Mouse (Mus musculus): ENCODE measurements around the gene Susd6. TPM values are rescaled to one million over a fixed set of nuclear protein-coding genes. Genes with fewer than 3 reads are reported as not detected.

Gene Susd6
- total and polyA plus RNA-seq, 3 experiments: 7.8 to 11.0 (median 8.7) TPM

- TF ChIP-seq EP300 (IDR thresholded peaks at IDR 0.05; ENCODE audit: low read length): no peak
- TF ChIP-seq GABPA (IDR thresholded peaks at IDR 0.05; ENCODE audit: insufficient replicate concordance, low read depth, low read length): no peak
- TF ChIP-seq BHLHE40 (IDR thresholded peaks at IDR 0.05; ENCODE audit: low read depth, low read length): no peak
- no peak for TF ChIP-seq SMC3 (IDR thresholded peaks at IDR 0.05; ENCODE audit: low read depth, low read length)
- no peak for TF ChIP-seq RAD21 (IDR thresholded peaks at IDR 0.05; ENCODE audit: low read depth, low read length)
- no peak for TF ChIP-seq ZC3H11A (IDR thresholded peaks at IDR 0.05; ENCODE audit: low read depth, low read length)
- H3K27me3 ChIP-seq (replicated peaks): peaks cover 60% of the 10 kb centered on the region
- no peak for DNase-seq (ENCODE audit: extremely low read depth)
Measured at GRCm38 (mm10) chr12:80751556-80751955, 38.8 kb upstream of the Susd6 start.

GRCm38 (mm10) chr12:80757751-80758558 lies 32.4 kb upstream of the Susd6 start:
- dilution Hi-C loops (cut with MboI; ENCODE audit: extremely low pct_ligation_motif_present, extremely low pct_unique_long_range_greater_than_20kb, low sequenced_read_pairs): no loop called here
- no peak overlapping the region for H3K9ac ChIP-seq (ENCODE audit: insufficient read depth, low read depth)
- H3K4me3 ChIP-seq (replicated peaks in 1 of 3; ENCODE audit: low read depth in 2 of 3, low read length in 2 of 3, poor library complexity in 1 of 3): no peak overlapping the region

More at GRCm38 (mm10) chr12:80751556-80751955, 38.8 kb upstream of the Susd6 start:
- Histone ChIP-seq H3K36me3 (replicated peaks in 1 of 2; ENCODE audit: control insufficient read depth in 1 of 2, insufficient read depth in 1 of 2, low read length in 1 of 2) (no peaks in the 10 kb centered on the region), H3K9ac (ENCODE audit: insufficient read depth, low read depth) (no peak overlapping the region), H3K79me2 (replicated peaks; ENCODE audit: control insufficient read depth, extremely low read depth, insufficient read depth, poor library complexity, severe bottlenecking) (no peaks in the 10 kb centered on the region), H3K27ac (ENCODE audit: insufficient read depth, low read depth) (no peak overlapping the region), H3K4me1 (ENCODE audit: control insufficient read depth in 1 of 2, insufficient read depth in 2 of 2) (no peaks in the 10 kb centered on the region), H3K9me3 (replicated peaks; ENCODE audit: low read length) (no peaks in the 10 kb centered on the region), H3K4me3 (replicated peaks in 1 of 3; ENCODE audit: low read depth in 2 of 3, low read length in 2 of 3, poor library complexity in 1 of 3) (no peak overlapping the region), H3K4me2 (ENCODE audit: insufficient read depth, low read depth, poor library complexity, severe bottlenecking) (no peak overlapping the region)
- in situ Hi-C loops (cut with MboI; ENCODE audit: low pct_ligation_motif_present, low pct_unique_long_range_greater_than_20kb, low sequenced_read_pairs): no loop called here
- dilution Hi-C loops (cut with MboI; ENCODE audit: extremely low pct_ligation_motif_present, extremely low pct_unique_long_range_greater_than_20kb, low sequenced_read_pairs): no loop called here

GRCm38 (mm10) chr12:80758559-80759386 lies 31.5 kb upstream of the Susd6 start:
- H3K4me3 ChIP-seq (replicated peaks in 1 of 3; ENCODE audit: low read depth in 2 of 3, low read length in 2 of 3, poor library complexity in 1 of 3): no peak overlapping the region
- H3K4me1 ChIP-seq (ENCODE audit: control insufficient read depth in 1 of 2, insufficient read depth in 2 of 2): no peaks in the 10 kb centered on the region
- H3K4me2 ChIP-seq (ENCODE audit: insufficient read depth, low read depth, poor library complexity, severe bottlenecking): no peak overlapping the region
- TF ChIP-seq NELFE (IDR thresholded peaks at IDR 0.05; ENCODE audit: low read depth, low read length) (no peak), RCOR1 (conservative IDR thresholded peaks at IDR 0.05; ENCODE audit: low read depth, low read length) (no peak), JUND (conservative IDR thresholded peaks at IDR 0.05; ENCODE audit: low read depth, low read length) (no peak), POLR2AphosphoS2 (IDR thresholded peaks at IDR 0.05; ENCODE audit: low read depth, low read length) (no peak), SIN3A (IDR thresholded peaks at IDR 0.05; ENCODE audit: low read length) (no peak), CHD2 (IDR thresholded peaks at IDR 0.05; ENCODE audit: low read length) (no peak), JUN (IDR thresholded peaks at IDR 0.05; ENCODE audit: insufficient read depth, low read depth, low read length) (no peak), MYC (IDR thresholded peaks at IDR 0.05; ENCODE audit: low read depth, low read length) (no peak), ELF1 (IDR thresholded peaks at IDR 0.05; ENCODE audit: low read depth, low read length) (no peak), USF1 (IDR thresholded peaks at IDR 0.05; ENCODE audit: low read depth, low read length) (no peak), ZKSCAN1 (IDR thresholded peaks at IDR 0.05; ENCODE audit: borderline replicate concordance, low read depth, low read length) (no peak), CTCF (conservative IDR thresholded peaks at IDR 0.05 in 1 of 2, IDR thresholded peaks at IDR 0.05 in 1 of 2; ENCODE audit: low read depth in 2 of 2, low read length in 2 of 2) (no peak), PAX5 (IDR thresholded peaks at IDR 0.05; ENCODE audit: low read length) (no peak), MAFK (IDR thresholded peaks at IDR 0.05; ENCODE audit: insufficient replicate concordance, low read length) (no peak), TCF12 (IDR thresholded peaks at IDR 0.05; ENCODE audit: low read depth, low read length) (no peak)
- dilution Hi-C loops (cut with MboI; ENCODE audit: extremely low pct_ligation_motif_present, extremely low pct_unique_long_range_greater_than_20kb, low sequenced_read_pairs): no loop called here
- no peaks in the 10 kb centered on the region for H3K36me3 ChIP-seq (replicated peaks in 1 of 2; ENCODE audit: control insufficient read depth in 1 of 2, insufficient read depth in 1 of 2, low read length in 1 of 2)
- no peak overlapping the region for H3K9ac ChIP-seq (ENCODE audit: insufficient read depth, low read depth)
- no peak for DNase-seq (ENCODE audit: extremely low read depth)
- peaks cover 7% of the 10 kb centered on the region for H3K27me3 ChIP-seq (replicated peaks)
- H3K9me3 ChIP-seq (replicated peaks; ENCODE audit: low read length): peaks cover 31% of the 10 kb centered on the region
- H3K27ac ChIP-seq (ENCODE audit: insufficient read depth, low read depth): no peak overlapping the region
- in situ Hi-C loops (cut with MboI; ENCODE audit: low pct_ligation_motif_present, low pct_unique_long_range_greater_than_20kb, low sequenced_read_pairs): no loop called here
- no peaks in the 10 kb centered on the region for H3K79me2 ChIP-seq (replicated peaks; ENCODE audit: control insufficient read depth, extremely low read depth, insufficient read depth, poor library complexity, severe bottlenecking)

More at GRCm38 (mm10) chr12:80757751-80758558, 32.4 kb upstream of the Susd6 start:
- H3K4me2 ChIP-seq (ENCODE audit: insufficient read depth, low read depth, poor library complexity, severe bottlenecking): no peak overlapping the region
- no peak overlapping the region for H3K27ac ChIP-seq (ENCODE audit: insufficient read depth, low read depth)
- peaks cover 31% of the 10 kb centered on the region for H3K9me3 ChIP-seq (replicated peaks; ENCODE audit: low read length)
- no peak for DNase-seq (ENCODE audit: extremely low read depth)
- TF ChIP-seq MAX (IDR thresholded peaks at IDR 0.05; ENCODE audit: low read length): no peak
- in situ Hi-C loops (cut with MboI; ENCODE audit: low pct_ligation_motif_present, low pct_unique_long_range_greater_than_20kb, low sequenced_read_pairs): no loop called here
- no peaks in the 10 kb centered on the region for H3K4me1 ChIP-seq (ENCODE audit: control insufficient read depth in 1 of 2, insufficient read depth in 2 of 2)
- peaks cover 9% of the 10 kb centered on the region for H3K27me3 ChIP-seq (replicated peaks)
- H3K36me3 ChIP-seq (replicated peaks in 1 of 2; ENCODE audit: control insufficient read depth in 1 of 2, insufficient read depth in 1 of 2, low read length in 1 of 2): no peaks in the 10 kb centered on the region
- no peaks in the 10 kb centered on the region for H3K79me2 ChIP-seq (replicated peaks; ENCODE audit: control insufficient read depth, extremely low read depth, insufficient read depth, poor library complexity, severe bottlenecking)

All from CH12.LX (cell line).